Mouse (Mus musculus): Measurements from ENCODE around the gene Dnali1. TPM values are rescaled to one million over a fixed set of nuclear protein-coding genes. Genes with fewer than 3 reads are reported as not detected.
A peak's percentile ranks its signal among the peaks of the same experiment; 100 is the strongest.

The Dnali1 gene
- total RNA-seq (2014; rRNA removed; ENCODE audit: low replicate concordance) (not detected in 2 replicates), polyA plus RNA-seq (2015; fragmentation: Nextera tagmentation; extraction: Ambion mirVana) (0.27 TPM in 1 of 2 replicates, not detected in the other)

- 2% methylated on average over 26 of the region's 26 CpGs for WGBS
- Histone ChIP-seq H3K27ac (ENCODE audit: low read depth) (peak within 1 kb of the TSS; percentile 70), H3K9me3 (replicated peaks; ENCODE audit: control insufficient read depth, low read length) (no peaks in the 10 kb centered on the region), H3K4me2 (ENCODE audit: low read depth, low read length) (peak within 1 kb of the TSS; percentile 93), H3K4me1 (ENCODE audit: control insufficient read depth, insufficient read depth) (peaks cover 9% of the 10 kb centered on the region), H3K36me3 (replicated peaks; ENCODE audit: control insufficient read depth, insufficient read depth, low read length) (peaks cover 24% of the 10 kb centered on the region), H3K4me3 (ENCODE audit: low read depth, low read length) (peak within 1 kb of the TSS; percentile 88), H3K9ac (replicated peaks; ENCODE audit: low read depth, low read length) (peak within 1 kb of the TSS; percentile 88), H3K27me3 (ENCODE audit: control insufficient read depth, insufficient read depth, low read length) (no peaks in the 10 kb centered on the region)
- DNase-seq (ENCODE audit: low spot score) (peak; percentile 26), ATAC-seq (ENCODE audit: insufficient read depth, low read depth) (peak; percentile 21; the same call in 1 of the 2 replicates)
- TF ChIP-seq CTCF (IDR thresholded peaks at IDR 0.05; ENCODE audit: low read depth) (no peak), EP300 (IDR thresholded peaks at IDR 0.05; ENCODE audit: low read depth) (no peak)
Measured at GRCm38 (mm10) chr4:125065517-125066307, at the start of gene Dnali1. TSS of gene Dnali1 (minus strand) at chr4:125065703.

- 75% methylated on average over 4 of the region's 4 CpGs for WGBS
- H3K36me3 ChIP-seq (replicated peaks; ENCODE audit: control insufficient read depth, insufficient read depth, low read length): peaks cover 27% of the 10 kb centered on the region
- DNase-seq (ENCODE audit: low spot score): no peak
- TF ChIP-seq EP300 (IDR thresholded peaks at IDR 0.05; ENCODE audit: low read depth) (no peak), CTCF (IDR thresholded peaks at IDR 0.05; ENCODE audit: low read depth) (no peak)
- peak overlapping the region; percentile 18 for H3K27ac ChIP-seq (ENCODE audit: low read depth)
- H3K4me1 ChIP-seq (ENCODE audit: control insufficient read depth, insufficient read depth): no peaks in the 10 kb centered on the region
- H3K4me3 ChIP-seq (ENCODE audit: low read depth, low read length): no peak overlapping the region
- H3K9ac ChIP-seq (replicated peaks; ENCODE audit: low read depth, low read length): no peak overlapping the region
- ATAC-seq (ENCODE audit: insufficient read depth, low read depth): no peak
- no peaks in the 10 kb centered on the region for H3K9me3 ChIP-seq (replicated peaks; ENCODE audit: control insufficient read depth, low read length)
- no peaks in the 10 kb centered on the region for H3K27me3 ChIP-seq (ENCODE audit: control insufficient read depth, insufficient read depth, low read length)
- H3K4me2 ChIP-seq (ENCODE audit: low read depth, low read length): no peak overlapping the region
Measured at GRCm38 (mm10) chr4:125115081-125115480, 49.6 kb upstream of the Dnali1 start.

- Histone ChIP-seq H3K4me2 (ENCODE audit: low read depth, low read length) (no peak overlapping the region), H3K9ac (replicated peaks; ENCODE audit: low read depth, low read length) (no peak overlapping the region), H3K4me1 (ENCODE audit: control insufficient read depth, insufficient read depth) (no peaks in the 10 kb centered on the region), H3K9me3 (replicated peaks; ENCODE audit: control insufficient read depth, low read length) (no peaks in the 10 kb centered on the region), H3K27ac (ENCODE audit: low read depth) (peak overlapping the region; percentile 18), H3K27me3 (ENCODE audit: control insufficient read depth, insufficient read depth, low read length) (no peaks in the 10 kb centered on the region), H3K4me3 (ENCODE audit: low read depth, low read length) (no peak overlapping the region), H3K36me3 (replicated peaks; ENCODE audit: control insufficient read depth, insufficient read depth, low read length) (peaks cover 24% of the 10 kb centered on the region)
- DNase-seq (ENCODE audit: low spot score) (peak; percentile 71), ATAC-seq (ENCODE audit: insufficient read depth, low read depth) (peak; percentile 56)
- TF ChIP-seq EP300 (IDR thresholded peaks at IDR 0.05; ENCODE audit: low read depth): no peak
- peak; percentile 65 for TF ChIP-seq CTCF (IDR thresholded peaks at IDR 0.05; ENCODE audit: low read depth)
- WGBS: 9% methylated on average over 6 of the region's 6 CpGs
Measured at GRCm38 (mm10) chr4:125114638-125115037, 49.1 kb upstream of the Dnali1 start.

DNA sequence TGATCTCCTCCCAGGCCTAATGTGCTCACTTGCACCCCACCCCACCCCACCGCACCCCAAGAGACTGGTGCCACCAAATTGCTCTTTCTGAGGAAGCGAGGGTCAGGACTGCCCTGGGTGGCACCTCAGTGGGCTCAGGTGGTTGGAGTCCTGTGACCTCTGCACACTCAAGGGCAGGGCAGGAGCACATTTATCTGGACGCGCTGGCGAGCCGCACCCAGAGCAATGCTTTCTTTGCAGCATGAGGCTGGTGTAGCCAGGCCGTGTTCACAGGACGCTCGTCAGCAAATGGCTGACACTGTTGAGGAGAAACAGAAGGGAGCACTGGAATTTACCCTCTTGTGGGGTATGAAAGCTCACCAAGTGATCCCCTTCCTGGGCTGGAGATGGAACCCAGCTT is 39.9 kb upstream of the Dnali1 start:
- DNase-seq (ENCODE audit: low spot score) (no peak), ATAC-seq (ENCODE audit: insufficient read depth, low read depth) (no peak)
- H3K9ac ChIP-seq (replicated peaks; ENCODE audit: low read depth, low read length): no peak overlapping the region
- TF ChIP-seq CTCF (IDR thresholded peaks at IDR 0.05; ENCODE audit: low read depth): no peak
- TF ChIP-seq EP300 (IDR thresholded peaks at IDR 0.05; ENCODE audit: low read depth): no peak
- no peaks in the 10 kb centered on the region for H3K4me1 ChIP-seq (ENCODE audit: control insufficient read depth, insufficient read depth)
- H3K9me3 ChIP-seq (replicated peaks; ENCODE audit: control insufficient read depth, low read length): no peaks in the 10 kb centered on the region
- WGBS: 58% methylated on average over 9 of the region's 9 CpGs
- H3K4me3 ChIP-seq (ENCODE audit: low read depth, low read length): no peak overlapping the region
- H3K4me2 ChIP-seq (ENCODE audit: low read depth, low read length): no peak overlapping the region
- H3K27me3 ChIP-seq (ENCODE audit: control insufficient read depth, insufficient read depth, low read length): no peaks in the 10 kb centered on the region
- H3K36me3 ChIP-seq (replicated peaks; ENCODE audit: control insufficient read depth, insufficient read depth, low read length): peaks cover 40% of the 10 kb centered on the region
- no peak overlapping the region; the same call in 1 of the 2 replicates for H3K27ac ChIP-seq (ENCODE audit: low read depth)

GRCm38 (mm10) chr4:125101334-125101733 is 35.8 kb upstream of the Dnali1 start:
- DNase-seq (ENCODE audit: low spot score): no peak
- Histone ChIP-seq H3K9me3 (replicated peaks; ENCODE audit: control insufficient read depth, low read length) (no peaks in the 10 kb centered on the region), H3K27ac (ENCODE audit: low read depth) (no peak overlapping the region), H3K4me1 (ENCODE audit: control insufficient read depth, insufficient read depth) (no peaks in the 10 kb centered on the region), H3K4me2 (ENCODE audit: low read depth, low read length) (no peak overlapping the region), H3K27me3 (ENCODE audit: control insufficient read depth, insufficient read depth, low read length) (no peaks in the 10 kb centered on the region), H3K9ac (replicated peaks; ENCODE audit: low read depth, low read length) (no peak overlapping the region), H3K4me3 (ENCODE audit: low read depth, low read length) (no peak overlapping the region), H3K36me3 (replicated peaks; ENCODE audit: control insufficient read depth, insufficient read depth, low read length) (peaks cover 22% of the 10 kb centered on the region)
- no peak for TF ChIP-seq CTCF (IDR thresholded peaks at IDR 0.05; ENCODE audit: low read depth)
- TF ChIP-seq EP300 (IDR thresholded peaks at IDR 0.05; ENCODE audit: low read depth): no peak
- ATAC-seq (ENCODE audit: insufficient read depth, low read depth): no peak
- WGBS: 70% methylated on average over 13 of the region's 13 CpGs
